Mouse (Mus musculus): ENCODE results near the gene Plekha6.

Gene Plekha6

DNA sequence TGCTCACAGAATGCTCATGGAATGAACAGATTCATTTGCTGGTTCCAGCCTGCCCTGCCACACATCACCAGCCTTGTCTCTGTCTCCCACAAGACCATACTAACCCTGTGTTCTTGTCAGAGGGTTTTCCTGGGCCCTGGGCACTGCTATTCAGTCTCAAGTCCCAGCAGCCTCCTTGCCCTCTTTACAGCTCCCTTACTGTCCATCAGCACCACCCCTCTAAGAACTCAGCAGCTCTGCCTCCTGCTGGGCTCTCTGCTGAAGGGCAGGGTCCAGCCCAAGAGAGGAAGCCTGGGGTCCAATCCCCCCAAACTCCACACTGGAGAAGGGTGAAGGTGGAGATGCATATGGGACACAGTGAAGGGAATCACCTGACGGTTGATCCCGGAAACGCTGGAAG is 104.5 kb downstream of the Plekha6 start:
- DNase-seq (ENCODE audit: low read depth, low spot score) = no peak

DNA sequence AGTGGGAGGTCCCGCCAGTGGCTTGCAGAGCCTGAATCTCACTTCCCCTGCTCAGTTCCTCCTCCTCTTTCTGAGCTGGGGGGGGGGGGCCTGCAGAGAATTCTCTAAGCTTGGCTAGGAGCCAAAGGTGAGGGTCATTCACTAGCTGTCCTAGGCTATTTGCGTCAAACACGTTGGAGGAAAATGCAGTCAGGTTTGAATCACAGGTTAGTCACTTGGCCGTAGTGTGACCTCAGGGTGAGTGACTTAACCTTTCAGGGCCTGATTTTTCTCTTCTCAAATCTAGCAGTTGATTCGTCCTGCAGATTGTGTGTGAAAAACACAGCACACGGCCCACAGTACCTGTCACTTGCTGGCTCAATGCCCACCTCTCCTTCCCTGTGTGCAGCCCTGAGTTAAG is 106.3 kb downstream of the Plekha6 start:
- Histone ChIP-seq H3K36me3 (ENCODE audit: control insufficient read depth, insufficient read depth, low read length, poor library complexity, severe bottlenecking) (no peaks in the 10 kb centered on the region), H3K27me3 (ENCODE audit: control insufficient read depth, insufficient read depth, low read length, poor library complexity, severe bottlenecking) (no peaks in the 10 kb centered on the region)
- peak; percentile 25 for DNase-seq (ENCODE audit: low read depth, low spot score)

More for the DNA sequence above, 104.5 kb downstream of the Plekha6 start:
- Histone ChIP-seq H3K27me3 (ENCODE audit: control insufficient read depth, insufficient read depth, low read length, poor library complexity, severe bottlenecking) (no peaks in the 10 kb centered on the region), H3K36me3 (ENCODE audit: control insufficient read depth, insufficient read depth, low read length, poor library complexity, severe bottlenecking) (no peaks in the 10 kb centered on the region)

DNA sequence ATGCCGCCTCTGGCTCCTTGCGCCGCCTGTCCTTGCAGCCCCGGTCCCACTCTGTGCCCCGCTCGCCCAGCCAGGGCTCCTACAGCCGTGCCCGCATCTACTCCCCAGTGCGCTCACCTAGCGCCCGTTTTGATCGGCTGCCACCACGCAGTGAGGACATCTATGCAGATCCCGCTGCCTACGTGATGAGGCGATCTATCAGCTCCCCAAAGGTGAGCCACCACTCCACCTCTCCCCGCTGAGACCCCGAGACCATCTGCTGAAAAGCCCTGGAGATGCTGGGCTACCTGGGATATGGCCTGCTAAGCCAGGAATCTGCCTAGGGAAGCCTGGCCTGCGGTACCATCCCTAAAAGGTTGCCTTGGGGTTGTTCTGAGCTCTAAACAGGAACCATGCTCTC is 110.2 kb downstream of the Plekha6 start:
- no peak for DNase-seq (ENCODE audit: low read depth, low spot score)
- no peaks in the 10 kb centered on the region for H3K36me3 ChIP-seq (ENCODE audit: control insufficient read depth, insufficient read depth, low read length, poor library complexity, severe bottlenecking)
- H3K27me3 ChIP-seq (ENCODE audit: control insufficient read depth, insufficient read depth, low read length, poor library complexity, severe bottlenecking) = no peaks in the 10 kb centered on the region

DNA sequence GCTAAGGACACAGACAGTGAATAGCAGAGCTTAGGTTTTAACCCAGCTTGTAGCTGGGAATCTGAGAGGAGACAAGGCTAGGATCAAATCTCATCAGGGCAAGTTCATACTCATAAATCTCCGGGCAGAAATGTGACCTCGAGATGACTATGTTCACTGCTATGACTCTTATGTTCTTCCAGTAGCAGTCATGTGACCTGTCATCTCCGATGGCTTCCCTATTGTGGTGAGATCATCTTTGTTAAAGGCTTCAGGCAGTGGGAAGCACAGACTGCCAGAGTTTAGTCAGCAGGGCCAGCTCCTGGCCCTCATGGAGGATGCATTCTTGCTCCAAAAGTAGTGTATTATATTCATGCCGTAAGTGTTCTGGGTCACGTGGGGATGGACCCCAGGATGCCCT is 113.0 kb downstream of the Plekha6 start:
- no peaks in the 10 kb centered on the region for H3K36me3 ChIP-seq (ENCODE audit: control insufficient read depth, insufficient read depth, low read length, poor library complexity, severe bottlenecking)
- DNase-seq (ENCODE audit: low read depth, low spot score) = no peak

DNA sequence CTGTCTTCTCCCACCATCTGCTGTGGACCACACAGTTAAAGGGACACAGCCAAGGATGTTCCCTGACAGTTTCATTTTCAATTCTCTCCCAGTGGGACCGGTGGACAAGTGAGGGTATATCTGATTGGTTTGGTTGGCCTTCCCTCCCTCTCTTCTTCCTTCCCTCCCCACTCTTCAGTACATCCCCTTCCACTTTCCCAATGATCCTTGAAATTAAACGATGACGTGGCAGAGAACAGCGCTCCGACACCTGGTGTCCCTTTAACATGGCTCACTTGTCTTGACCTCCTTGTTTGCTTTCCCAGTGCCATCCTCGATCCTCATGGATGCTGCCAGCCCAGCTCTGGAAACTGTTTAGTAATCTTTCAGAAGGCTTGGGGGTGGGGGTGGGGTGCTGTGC is 114.5 kb downstream of the Plekha6 start:
- Histone ChIP-seq H3K36me3 (ENCODE audit: control insufficient read depth, insufficient read depth, low read length, poor library complexity, severe bottlenecking) (no peaks in the 10 kb centered on the region), H3K27me3 (ENCODE audit: control insufficient read depth, insufficient read depth, low read length, poor library complexity, severe bottlenecking) (no peaks in the 10 kb centered on the region)
- no peak for DNase-seq (ENCODE audit: low read depth, low spot score)

More for the DNA sequence above, 113.0 kb downstream of the Plekha6 start:
- H3K27me3 ChIP-seq (ENCODE audit: control insufficient read depth, insufficient read depth, low read length, poor library complexity, severe bottlenecking) = no peaks in the 10 kb centered on the region

DNA sequence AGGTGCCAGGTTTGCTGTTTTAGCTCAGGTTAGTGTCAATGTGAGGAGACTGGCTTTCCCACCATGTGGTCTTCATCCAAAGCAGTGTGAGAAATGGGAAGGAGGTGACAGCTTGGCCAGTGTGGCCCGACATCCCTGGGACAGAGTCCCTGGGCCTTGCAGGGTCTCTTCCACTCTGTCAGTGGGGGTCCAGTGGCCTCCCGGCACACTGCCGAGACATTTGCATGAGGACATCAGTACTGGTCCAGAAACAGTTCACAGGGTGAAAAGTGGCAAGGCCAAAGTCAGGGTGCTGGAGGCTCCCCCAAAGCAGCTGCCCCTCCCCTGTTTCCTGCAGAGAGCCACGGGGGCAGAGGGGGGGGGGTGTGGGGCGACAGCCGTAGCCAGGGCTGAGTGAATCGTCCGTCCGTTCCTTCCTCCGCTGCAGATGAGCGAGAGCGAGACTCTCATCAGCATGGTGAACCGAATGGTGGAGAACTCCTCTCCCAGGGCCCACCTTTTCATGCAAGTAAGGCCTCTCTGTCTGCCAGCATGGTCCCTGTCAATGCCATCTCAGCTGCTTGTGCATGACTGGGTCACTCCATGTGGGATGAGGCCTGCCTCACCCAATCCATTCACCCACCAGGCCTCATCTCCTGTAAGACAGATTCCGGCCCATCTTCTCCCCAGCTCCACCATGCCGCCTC is 115.1 kb downstream of the Plekha6 start:
- H3K36me3 ChIP-seq (ENCODE audit: control insufficient read depth, insufficient read depth, low read length, poor library complexity, severe bottlenecking) = no peaks in the 10 kb centered on the region
- no peak for DNase-seq (ENCODE audit: low read depth, low spot score)

DNA sequence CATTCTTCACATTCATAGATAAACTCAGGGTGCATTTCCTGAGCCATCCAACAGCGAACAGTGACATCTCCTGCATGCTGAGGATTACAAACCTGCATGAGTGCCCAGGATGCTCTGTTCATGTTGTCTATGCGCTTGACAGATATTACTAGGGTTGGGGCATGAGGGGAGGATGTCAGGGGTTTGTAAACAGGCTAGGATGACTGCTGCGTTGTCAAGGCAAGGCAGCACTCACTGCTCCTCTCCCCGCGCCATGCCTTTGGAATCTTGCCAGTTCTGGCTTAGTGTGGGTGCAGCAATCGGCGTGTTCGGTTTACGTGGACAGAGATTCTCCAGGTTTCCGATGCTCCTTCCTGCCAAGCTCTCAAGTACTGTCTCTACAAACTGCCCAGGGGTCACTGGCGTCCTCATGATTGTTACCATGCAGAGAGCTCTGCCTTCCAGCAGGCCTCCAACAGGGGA is 115.7 kb downstream of the Plekha6 start:
- Histone ChIP-seq H3K36me3 (ENCODE audit: control insufficient read depth, insufficient read depth, low read length, poor library complexity, severe bottlenecking) (no peaks in the 10 kb centered on the region), H3K27me3 (ENCODE audit: control insufficient read depth, insufficient read depth, low read length, poor library complexity, severe bottlenecking) (no peaks in the 10 kb centered on the region)
- no peak for DNase-seq (ENCODE audit: low read depth, low spot score)

More for the DNA sequence above, 115.1 kb downstream of the Plekha6 start:
- no peaks in the 10 kb centered on the region for H3K27me3 ChIP-seq (ENCODE audit: control insufficient read depth, insufficient read depth, low read length, poor library complexity, severe bottlenecking)

DNA sequence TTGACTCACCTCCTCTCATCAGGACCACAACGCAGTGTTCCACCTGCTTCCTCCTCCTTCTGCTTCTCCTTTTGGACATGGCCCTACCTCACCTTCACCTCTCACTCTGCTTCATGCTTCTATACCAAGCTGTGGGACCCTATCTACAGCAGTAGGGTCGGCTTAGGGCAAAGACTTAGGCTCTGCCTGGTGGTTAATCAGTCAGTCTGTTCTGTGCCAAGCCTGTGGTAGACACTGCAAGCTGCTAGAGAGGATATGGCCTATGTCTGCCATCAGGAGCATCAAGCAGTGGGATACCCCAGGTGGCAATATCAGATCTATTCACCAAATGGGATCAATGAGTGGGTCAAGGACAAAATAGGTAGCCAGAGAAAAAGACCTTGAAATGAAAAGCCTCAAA is 116.5 kb downstream of the Plekha6 start:
- no peak for DNase-seq (ENCODE audit: low read depth, low spot score)
- no peaks in the 10 kb centered on the region for H3K27me3 ChIP-seq (ENCODE audit: control insufficient read depth, insufficient read depth, low read length, poor library complexity, severe bottlenecking)
- no peaks in the 10 kb centered on the region for H3K36me3 ChIP-seq (ENCODE audit: control insufficient read depth, insufficient read depth, low read length, poor library complexity, severe bottlenecking)

DNA sequence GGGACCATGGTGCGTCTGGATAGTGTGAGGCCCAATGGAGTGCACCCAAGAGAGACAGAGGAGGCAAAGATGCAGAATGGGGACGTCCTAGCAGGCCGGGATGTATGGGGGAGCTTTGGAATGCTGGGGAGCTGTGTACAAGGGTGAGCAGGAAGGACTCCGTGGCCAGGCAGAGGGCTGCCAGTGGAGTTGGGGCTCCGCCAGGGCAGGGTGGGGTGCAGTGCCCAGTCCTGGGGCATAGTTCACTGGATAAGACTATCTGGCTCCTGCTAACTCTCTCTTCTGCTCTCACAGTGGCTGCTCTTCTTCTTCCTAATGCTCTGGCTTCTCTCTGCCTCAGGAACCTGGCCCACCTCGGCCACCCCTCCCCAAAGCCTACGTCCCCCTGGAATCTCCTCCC is 121.9 kb downstream of the Plekha6 start:
- H3K36me3 ChIP-seq (ENCODE audit: control insufficient read depth, insufficient read depth, low read length, poor library complexity, severe bottlenecking) = no peaks in the 10 kb centered on the region
- H3K27me3 ChIP-seq (ENCODE audit: control insufficient read depth, insufficient read depth, low read length, poor library complexity, severe bottlenecking) = no peaks in the 10 kb centered on the region
- no peak for DNase-seq (ENCODE audit: low read depth, low spot score)

DNA sequence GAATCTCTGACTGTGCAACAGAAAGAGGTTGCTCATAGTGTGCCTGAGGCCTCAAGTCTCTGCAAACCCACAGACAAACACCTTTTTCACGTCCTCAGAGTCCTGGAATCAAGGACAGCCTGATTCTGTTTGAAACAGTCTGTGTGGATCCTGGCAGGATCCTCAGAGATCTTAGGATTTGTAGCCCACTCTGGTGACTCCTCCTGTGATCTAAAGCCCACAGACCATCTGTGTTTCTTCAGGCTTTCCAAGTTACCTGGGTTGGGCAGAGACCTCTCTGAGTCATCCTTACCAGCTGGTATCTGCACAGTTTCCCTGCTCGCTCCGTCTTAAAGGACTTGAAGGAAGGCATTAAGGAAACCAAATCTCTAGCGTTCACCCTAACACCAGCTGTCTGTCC is 123.0 kb downstream of the Plekha6 start:
- Histone ChIP-seq H3K36me3 (ENCODE audit: control insufficient read depth, insufficient read depth, low read length, poor library complexity, severe bottlenecking) (no peaks in the 10 kb centered on the region), H3K27me3 (ENCODE audit: control insufficient read depth, insufficient read depth, low read length, poor library complexity, severe bottlenecking) (no peaks in the 10 kb centered on the region)
- no peak for DNase-seq (ENCODE audit: low read depth, low spot score)

DNA sequence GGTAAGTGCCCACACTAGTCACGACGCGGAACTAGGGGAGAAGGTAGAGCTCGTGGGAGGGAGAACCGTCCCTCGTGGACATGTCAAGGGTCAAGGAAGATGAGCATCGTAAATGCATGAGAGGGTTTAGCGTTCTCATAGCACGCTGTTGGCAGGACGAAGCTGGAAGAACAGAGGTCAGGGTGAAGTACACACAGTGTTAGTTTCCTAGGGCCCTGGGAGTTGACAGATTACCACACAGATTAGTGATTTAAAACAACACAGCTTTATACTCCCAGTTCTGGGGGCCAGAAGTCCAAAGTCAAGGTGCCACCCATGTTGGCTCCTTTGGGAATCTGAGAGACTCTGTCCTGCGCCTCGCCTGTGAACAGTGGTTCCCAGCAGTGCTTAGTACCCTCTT is 123.9 kb downstream of the Plekha6 start:
- H3K27me3 ChIP-seq (ENCODE audit: control insufficient read depth, insufficient read depth, low read length, poor library complexity, severe bottlenecking) = no peaks in the 10 kb centered on the region
- no peaks in the 10 kb centered on the region for H3K36me3 ChIP-seq (ENCODE audit: control insufficient read depth, insufficient read depth, low read length, poor library complexity, severe bottlenecking)
- DNase-seq (ENCODE audit: low read depth, low spot score) = no peak

DNA sequence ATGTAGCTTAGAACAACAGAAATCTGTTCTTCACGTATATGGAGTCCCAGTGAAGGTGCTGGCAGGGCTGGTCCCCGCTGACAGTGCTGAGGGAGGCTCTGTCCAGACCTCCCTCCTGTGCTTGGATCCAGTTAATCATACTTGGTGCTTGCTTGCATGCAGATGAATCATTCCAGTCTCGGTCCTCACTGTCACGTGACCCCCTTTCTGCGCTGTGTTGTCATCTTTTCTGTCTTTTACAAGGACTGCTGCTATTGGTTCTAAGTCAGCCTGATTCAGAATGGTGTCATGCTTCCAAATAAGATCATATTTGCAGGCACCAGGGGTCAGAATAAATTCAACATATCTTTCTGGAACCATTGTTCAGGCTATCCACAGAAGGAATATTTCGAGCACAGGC is 127.9 kb downstream of the Plekha6 start:
- no peak for DNase-seq (ENCODE audit: low read depth, low spot score)
- H3K36me3 ChIP-seq (ENCODE audit: control insufficient read depth, insufficient read depth, low read length, poor library complexity, severe bottlenecking) = no peaks in the 10 kb centered on the region
- no peaks in the 10 kb centered on the region for H3K27me3 ChIP-seq (ENCODE audit: control insufficient read depth, insufficient read depth, low read length, poor library complexity, severe bottlenecking)

DNA sequence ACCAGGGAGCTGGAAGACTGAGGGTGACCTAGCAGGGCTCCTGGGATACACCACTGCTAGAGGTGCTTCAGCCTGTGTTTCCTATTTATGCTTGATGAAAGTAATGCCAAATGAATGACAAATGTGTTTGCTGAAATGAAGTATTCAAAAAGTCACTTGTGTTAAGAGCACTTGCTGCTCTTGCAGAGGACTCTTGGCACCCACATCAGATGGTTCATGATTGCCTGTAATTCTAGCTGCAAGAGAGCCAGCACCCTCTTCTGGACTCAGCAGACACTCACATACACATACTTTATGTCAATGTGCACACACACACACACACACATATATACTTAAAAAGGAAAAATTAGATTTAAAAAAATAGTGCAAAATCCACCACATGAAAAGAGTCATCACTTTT is 128.6 kb downstream of the Plekha6 start:
- H3K36me3 ChIP-seq (ENCODE audit: control insufficient read depth, insufficient read depth, low read length, poor library complexity, severe bottlenecking) = no peaks in the 10 kb centered on the region
- no peaks in the 10 kb centered on the region for H3K27me3 ChIP-seq (ENCODE audit: control insufficient read depth, insufficient read depth, low read length, poor library complexity, severe bottlenecking)
- no peak for DNase-seq (ENCODE audit: low read depth, low spot score)

DNA sequence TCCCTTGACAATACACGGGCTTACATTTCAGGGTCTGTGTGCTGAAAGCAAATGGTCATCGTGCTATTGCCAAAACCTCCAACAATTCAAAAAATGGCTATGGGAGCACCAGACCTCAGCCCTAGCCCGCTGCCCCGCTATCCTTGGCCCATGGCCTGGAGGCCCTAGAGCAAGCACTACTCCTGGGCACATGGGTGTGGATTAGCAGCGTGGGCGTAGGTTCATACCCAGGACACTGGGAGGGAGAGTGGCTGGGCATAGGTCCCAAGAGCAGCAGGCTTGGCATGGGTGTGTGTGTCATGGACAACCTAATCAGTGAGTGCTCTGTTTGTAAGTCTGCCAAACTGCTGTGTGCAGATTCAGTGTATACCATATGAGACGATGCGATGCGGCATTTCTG is 132.4 kb downstream of the Plekha6 start:
- Histone ChIP-seq H3K27me3 (ENCODE audit: control insufficient read depth, insufficient read depth, low read length, poor library complexity, severe bottlenecking) (no peaks in the 10 kb centered on the region), H3K36me3 (ENCODE audit: control insufficient read depth, insufficient read depth, low read length, poor library complexity, severe bottlenecking) (no peaks in the 10 kb centered on the region)
- no peak for DNase-seq (ENCODE audit: low read depth, low spot score)

DNA sequence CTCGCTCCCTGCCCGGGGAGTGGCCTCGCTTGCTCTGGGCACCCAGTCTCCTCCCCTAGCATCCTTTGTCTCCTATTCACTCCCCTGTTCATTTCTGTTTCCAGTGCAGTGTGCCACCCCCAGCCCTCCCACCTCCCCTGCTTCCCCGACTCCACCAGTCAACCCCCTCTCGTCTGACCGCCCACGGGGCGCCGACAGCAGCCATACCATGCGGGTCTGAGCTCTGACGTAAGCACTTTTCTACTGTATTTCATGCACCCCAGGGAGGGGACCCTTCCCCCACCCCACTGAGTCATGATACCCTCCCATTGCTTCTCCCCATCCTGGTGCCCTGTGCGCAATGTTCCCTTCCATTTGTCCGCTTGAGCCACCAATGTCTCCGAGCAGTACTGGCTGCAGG is 134.8 kb downstream of the Plekha6 start:
- Histone ChIP-seq H3K27me3 (ENCODE audit: control insufficient read depth, insufficient read depth, low read length, poor library complexity, severe bottlenecking) (no peaks in the 10 kb centered on the region), H3K36me3 (ENCODE audit: control insufficient read depth, insufficient read depth, low read length, poor library complexity, severe bottlenecking) (no peaks in the 10 kb centered on the region)
- no peak for DNase-seq (ENCODE audit: low read depth, low spot score)

DNA sequence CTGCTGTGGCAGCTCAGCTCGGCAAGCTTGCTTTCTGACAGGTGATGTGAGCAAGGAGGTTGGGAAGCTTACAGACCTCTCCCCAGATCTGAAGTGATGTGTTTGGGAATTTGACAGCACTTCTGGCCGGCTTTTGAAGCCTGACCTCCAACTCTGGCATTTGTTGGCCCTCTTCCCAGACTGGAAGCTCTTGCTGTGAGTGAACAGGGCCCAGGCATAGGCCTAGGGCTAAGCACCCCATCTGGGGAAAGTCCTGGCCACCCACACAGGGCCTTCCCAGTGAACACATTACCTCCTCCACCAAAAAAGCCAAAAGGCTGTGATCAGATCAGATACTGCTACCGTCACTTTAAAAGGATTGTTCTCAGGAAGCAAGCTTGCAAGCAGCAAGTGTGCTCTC is 138.5 kb downstream of the Plekha6 start:
- no peaks in the 10 kb centered on the region for H3K27me3 ChIP-seq (ENCODE audit: control insufficient read depth, insufficient read depth, low read length, poor library complexity, severe bottlenecking)
- no peak for DNase-seq (ENCODE audit: low read depth, low spot score)
- no peaks in the 10 kb centered on the region for H3K36me3 ChIP-seq (ENCODE audit: control insufficient read depth, insufficient read depth, low read length, poor library complexity, severe bottlenecking)
